Mouse (Mus musculus): ENCODE measurements around the gene Fez2. TPM values are rescaled to one million over a fixed set of nuclear protein-coding genes. Genes with fewer than 3 reads are reported as not detected.

Gene Fez2
- polyA plus RNA-seq, 1 experiment from 2014 or later = 38.5 TPM

DNA sequence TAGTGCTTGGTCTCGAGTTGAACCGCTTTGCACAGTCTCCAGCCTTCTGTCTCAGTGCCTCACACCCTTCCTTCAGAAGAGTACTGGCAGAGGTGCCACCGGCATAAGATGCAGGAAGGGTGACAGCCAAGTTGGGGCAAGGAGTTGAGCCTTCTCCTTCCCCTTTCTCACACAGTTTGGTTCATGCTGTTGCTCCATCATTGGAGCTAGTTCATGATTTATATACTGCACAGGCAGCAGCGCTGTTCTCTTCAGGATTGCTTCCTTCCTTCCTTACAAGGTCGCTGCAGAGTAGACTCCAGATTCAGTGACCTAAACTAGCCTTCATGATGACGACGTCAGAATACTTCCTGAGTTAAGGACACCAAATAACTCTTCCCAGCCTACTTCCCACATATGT, 51.9 kb downstream of the Fez2 start:
- Histone ChIP-seq H3K4me3 (replicated peaks) (no peak overlapping the region), H3K9ac (replicated peaks) (no peak overlapping the region), H3K27ac (no peak overlapping the region), H3K36me3 (peaks cover 52% of the 10 kb centered on the region), H3K4me2 (no peak overlapping the region), H3K4me1 (replicated peaks) (peaks cover 8% of the 10 kb centered on the region; the same call in 1 of the 2 replicates), H3K27me3 (no peaks in the 10 kb centered on the region), H3K9me3 (no peaks in the 10 kb centered on the region)
- ATAC-seq (ENCODE audit: insufficient number of reproducible peaks, insufficient read depth, low FRiP score, low TSS enrichment, low read depth) = no peak
- WGBS = 69% methylated on average over 7 of the region's 7 CpGs

DNA sequence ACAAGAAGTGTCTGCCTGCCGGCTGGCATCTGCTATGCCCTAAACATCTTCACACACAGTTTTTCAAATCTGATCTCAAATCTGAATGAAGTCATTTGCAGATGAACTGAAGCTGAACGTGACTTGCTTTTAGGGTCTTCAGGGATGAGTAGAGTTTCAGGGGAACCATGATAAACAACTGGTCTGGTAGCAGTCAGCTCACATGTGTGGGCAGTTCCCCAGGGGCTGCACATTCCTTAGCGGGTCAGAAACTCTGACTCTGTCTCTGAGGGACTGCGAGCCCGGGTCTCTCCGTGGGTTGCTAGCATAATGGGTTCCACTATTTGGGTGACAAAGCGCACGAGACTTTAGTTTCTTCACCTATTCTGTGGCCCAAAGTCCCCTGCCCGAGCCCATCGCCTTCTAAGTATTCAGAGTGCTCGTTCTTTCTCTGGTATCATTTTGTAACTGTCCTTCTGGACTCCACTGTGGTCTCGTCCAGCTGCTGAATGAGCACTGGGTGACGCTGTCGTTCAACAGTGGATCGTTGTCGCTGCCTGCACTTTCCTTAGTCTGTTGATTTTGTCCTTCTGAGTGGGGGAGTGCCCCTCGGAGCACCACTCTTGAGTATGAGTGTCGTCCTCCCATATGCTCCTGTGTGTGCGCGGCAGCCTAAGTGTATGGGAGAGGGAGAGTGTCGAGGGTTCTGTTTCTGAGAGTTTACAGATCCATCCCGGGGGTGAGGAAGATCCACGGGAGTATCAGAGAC, 53.2 kb downstream of the Fez2 start:
- no peak overlapping the region for H3K4me2 ChIP-seq
- ATAC-seq (ENCODE audit: insufficient number of reproducible peaks, insufficient read depth, low FRiP score, low TSS enrichment, low read depth) = no peak
- no peaks in the 10 kb centered on the region for H3K9me3 ChIP-seq
- H3K36me3 ChIP-seq = peaks cover 52% of the 10 kb centered on the region
- H3K4me1 ChIP-seq (replicated peaks) = peaks cover 8% of the 10 kb centered on the region; the same call in 1 of the 2 replicates
- no peak overlapping the region for H3K27ac ChIP-seq
- 90% methylated on average over 23 of the region's 23 CpGs for WGBS
- H3K27me3 ChIP-seq = no peaks in the 10 kb centered on the region
- H3K9ac ChIP-seq (replicated peaks) = no peak overlapping the region
- no peak overlapping the region for H3K4me3 ChIP-seq (replicated peaks)

DNA sequence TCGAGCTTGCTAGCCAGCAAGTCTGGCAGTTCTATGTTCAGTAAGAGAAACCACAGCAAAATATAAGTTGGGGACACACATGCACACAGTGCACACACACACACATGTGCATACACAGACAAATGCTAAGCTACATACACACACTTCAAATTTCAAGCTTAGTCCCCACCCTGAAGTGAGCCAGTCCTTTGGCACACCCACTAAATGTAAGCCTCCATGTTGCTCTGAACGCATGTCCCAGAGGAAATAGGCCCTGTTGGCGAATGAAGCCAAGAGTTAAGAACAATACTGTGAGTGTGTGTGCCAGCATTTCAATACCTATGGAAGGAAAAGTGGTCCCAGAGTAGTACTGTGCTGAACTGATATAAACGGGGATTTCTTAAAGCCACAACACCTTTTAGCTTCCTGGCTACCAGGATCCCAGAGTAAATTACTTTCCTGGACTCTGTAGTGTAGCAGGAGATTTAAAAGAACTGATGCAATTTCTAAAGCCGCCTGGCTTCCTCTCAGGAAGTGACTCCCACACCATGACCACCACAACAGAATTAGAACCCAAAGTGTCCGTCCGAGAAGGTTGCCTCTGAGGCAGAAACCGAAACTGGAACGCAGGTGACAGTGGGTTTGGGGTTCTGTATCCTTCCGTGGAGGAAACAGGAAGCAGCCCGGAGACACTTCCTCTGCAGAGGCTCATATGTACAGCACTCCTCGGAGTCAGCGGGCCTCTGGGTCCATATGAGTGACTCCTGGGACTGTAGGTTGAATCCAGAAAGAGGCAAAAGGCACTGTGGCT, 55.8 kb downstream of the Fez2 start:
- Histone ChIP-seq H3K27ac (peak overlapping the region; percentile 17; the same call in 1 of the 2 replicates), H3K4me1 (replicated peaks) (peaks cover 8% of the 10 kb centered on the region; the same call in 1 of the 2 replicates), H3K4me2 (no peak overlapping the region), H3K4me3 (replicated peaks) (no peak overlapping the region), H3K27me3 (no peaks in the 10 kb centered on the region), H3K36me3 (peaks cover 33% of the 10 kb centered on the region; the same call in 1 of the 2 replicates), H3K9me3 (no peaks in the 10 kb centered on the region), H3K9ac (replicated peaks) (no peak overlapping the region)
- 75% methylated on average over 13 of the region's 13 CpGs for WGBS
- ATAC-seq (ENCODE audit: insufficient number of reproducible peaks, insufficient read depth, low FRiP score, low TSS enrichment, low read depth) = no peak

DNA sequence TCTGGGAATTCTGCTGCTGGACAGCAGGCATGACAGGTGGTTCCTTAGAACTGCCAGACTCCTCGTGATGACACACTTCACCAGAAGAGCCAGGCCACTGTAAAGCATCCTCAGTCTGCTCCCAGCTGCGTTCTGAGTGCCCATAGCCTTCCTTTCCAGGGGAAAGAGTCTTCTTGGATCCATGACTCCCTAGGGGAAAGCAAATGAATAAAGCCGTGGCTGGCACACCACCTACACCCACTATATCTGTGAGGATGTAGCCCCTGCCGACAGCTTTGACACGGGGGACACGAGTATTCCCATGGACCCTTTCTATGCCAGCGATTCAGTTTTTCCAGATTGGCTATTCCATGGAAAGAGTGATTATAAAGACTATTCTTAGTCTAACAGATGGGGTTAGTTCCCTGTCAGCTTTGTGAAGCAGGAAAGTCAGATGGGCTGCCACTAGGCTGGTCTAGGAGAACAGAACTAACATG, 59.7 kb downstream of the Fez2 start:
- peaks cover 35% of the 10 kb centered on the region for H3K36me3 ChIP-seq
- no peak for ATAC-seq (ENCODE audit: insufficient number of reproducible peaks, insufficient read depth, low FRiP score, low TSS enrichment, low read depth)
- 80% methylated on average over 7 of the region's 7 CpGs for WGBS

DNA sequence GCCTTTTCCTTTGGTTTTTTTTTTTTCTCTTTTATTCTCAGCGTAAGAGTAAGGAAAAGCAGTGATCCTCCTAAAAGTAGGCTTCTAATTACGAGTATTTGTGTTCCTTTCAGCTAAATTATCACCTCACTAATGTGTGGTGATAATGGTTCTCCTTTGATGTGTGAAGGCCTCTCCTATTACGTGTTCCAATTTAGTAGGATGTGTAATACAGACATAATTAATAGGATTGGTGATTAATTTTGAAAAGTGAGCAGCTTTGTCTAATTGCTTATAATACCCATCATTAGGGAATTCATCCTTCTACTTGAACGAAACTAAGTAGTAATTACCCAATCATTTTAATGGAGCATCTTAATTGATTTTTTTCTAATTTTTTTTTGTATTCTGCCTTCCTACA, 60.2 kb downstream of the Fez2 start:
- ATAC-seq (ENCODE audit: insufficient number of reproducible peaks, insufficient read depth, low FRiP score, low TSS enrichment, low read depth) = no peak
- no peaks in the 10 kb centered on the region for H3K27me3 ChIP-seq
- H3K9ac ChIP-seq (replicated peaks) = no peak overlapping the region
- H3K4me1 ChIP-seq (replicated peaks) = peaks cover 8% of the 10 kb centered on the region; the same call in 1 of the 2 replicates
- H3K4me3 ChIP-seq (replicated peaks) = no peak overlapping the region
- 44% methylated on average over 4 of the region's 4 CpGs for WGBS
- H3K4me2 ChIP-seq = no peak overlapping the region
- peaks cover 38% of the 10 kb centered on the region for H3K36me3 ChIP-seq
- no peaks in the 10 kb centered on the region for H3K9me3 ChIP-seq
- no peak overlapping the region for H3K27ac ChIP-seq

More for the DNA sequence above, 59.7 kb downstream of the Fez2 start:
- no peak overlapping the region for H3K4me3 ChIP-seq (replicated peaks)
- no peak overlapping the region for H3K9ac ChIP-seq (replicated peaks)
- H3K9me3 ChIP-seq = no peaks in the 10 kb centered on the region
- peaks cover 8% of the 10 kb centered on the region; the same call in 1 of the 2 replicates for H3K4me1 ChIP-seq (replicated peaks)
- no peak overlapping the region for H3K4me2 ChIP-seq
- no peaks in the 10 kb centered on the region for H3K27me3 ChIP-seq
- no peak overlapping the region for H3K27ac ChIP-seq

DNA sequence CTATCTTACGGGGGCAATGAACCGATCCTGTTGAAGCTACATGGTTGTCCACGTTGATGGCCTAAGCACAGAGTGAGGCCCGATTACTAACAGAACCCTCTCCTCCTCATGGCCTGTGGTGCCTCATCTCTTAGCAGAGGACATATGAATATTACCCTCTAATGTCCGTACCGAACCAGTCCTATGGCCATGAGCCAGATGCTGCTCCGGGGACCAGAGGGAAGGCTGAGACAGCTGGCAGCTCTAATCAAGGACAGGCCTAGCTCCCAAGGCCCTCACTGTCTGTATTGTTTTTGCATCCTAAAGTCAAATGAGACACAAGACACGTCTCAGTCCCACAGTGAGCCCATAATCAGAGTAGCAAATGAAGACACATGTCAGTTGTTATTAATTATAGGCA, 62.3 kb downstream of the Fez2 start:
- H3K36me3 ChIP-seq = peaks cover 53% of the 10 kb centered on the region
- no peaks in the 10 kb centered on the region for H3K9me3 ChIP-seq
- H3K4me3 ChIP-seq (replicated peaks) = no peak overlapping the region
- no peak for ATAC-seq (ENCODE audit: insufficient number of reproducible peaks, insufficient read depth, low FRiP score, low TSS enrichment, low read depth)
- no peak overlapping the region for H3K4me2 ChIP-seq
- no peaks in the 10 kb centered on the region for H3K27me3 ChIP-seq
- peaks cover 6% of the 10 kb centered on the region; the same call in 1 of the 2 replicates for H3K4me1 ChIP-seq (replicated peaks)
- no peak overlapping the region for H3K27ac ChIP-seq
- H3K9ac ChIP-seq (replicated peaks) = no peak overlapping the region
- WGBS = 85% methylated on average over 8 of the region's 8 CpGs

GRCm38 (mm10) chr17:78354871-78355270, 63.1 kb downstream of the Fez2 start:
- H3K36me3 ChIP-seq = peaks cover 55% of the 10 kb centered on the region

GRCm38 (mm10) chr17:78354411-78354810, 63.5 kb downstream of the Fez2 start:
- Histone ChIP-seq H3K27ac (no peak overlapping the region), H3K4me3 (replicated peaks) (no peak overlapping the region), H3K27me3 (no peaks in the 10 kb centered on the region), H3K4me1 (replicated peaks) (peaks cover 6% of the 10 kb centered on the region; the same call in 1 of the 2 replicates), H3K9ac (replicated peaks) (no peak overlapping the region), H3K36me3 (peaks cover 60% of the 10 kb centered on the region), H3K9me3 (no peaks in the 10 kb centered on the region), H3K4me2 (no peak overlapping the region)
- no peak for ATAC-seq (ENCODE audit: insufficient number of reproducible peaks, insufficient read depth, low FRiP score, low TSS enrichment, low read depth)
- 86% methylated on average over 2 of the region's 2 CpGs for WGBS

More at GRCm38 (mm10) chr17:78354871-78355270, 63.1 kb downstream of the Fez2 start:
- Histone ChIP-seq H3K27me3 (no peaks in the 10 kb centered on the region), H3K9ac (replicated peaks) (no peak overlapping the region), H3K4me2 (no peak overlapping the region), H3K4me3 (replicated peaks) (no peak overlapping the region), H3K27ac (no peak overlapping the region), H3K9me3 (no peaks in the 10 kb centered on the region), H3K4me1 (replicated peaks) (peaks cover 6% of the 10 kb centered on the region; the same call in 1 of the 2 replicates)
- ATAC-seq (ENCODE audit: insufficient number of reproducible peaks, insufficient read depth, low FRiP score, low TSS enrichment, low read depth) = no peak; the same call in 1 of the 2 replicates
- 84% methylated on average over 12 of the region's 12 CpGs for WGBS

GRCm38 (mm10) chr17:78352500-78352855, 65.5 kb downstream of the Fez2 start:
- Histone ChIP-seq H3K4me2 (no peak overlapping the region), H3K9ac (replicated peaks) (no peak overlapping the region), H3K4me1 (replicated peaks) (peaks cover 6% of the 10 kb centered on the region; the same call in 1 of the 2 replicates), H3K27ac (no peak overlapping the region), H3K27me3 (no peaks in the 10 kb centered on the region), H3K4me3 (replicated peaks) (no peak overlapping the region), H3K9me3 (no peaks in the 10 kb centered on the region), H3K36me3 (peaks cover 72% of the 10 kb centered on the region)
- ATAC-seq (ENCODE audit: insufficient number of reproducible peaks, insufficient read depth, low FRiP score, low TSS enrichment, low read depth) = no peak
- 86% methylated on average over 3 of the region's 3 CpGs for WGBS

DNA sequence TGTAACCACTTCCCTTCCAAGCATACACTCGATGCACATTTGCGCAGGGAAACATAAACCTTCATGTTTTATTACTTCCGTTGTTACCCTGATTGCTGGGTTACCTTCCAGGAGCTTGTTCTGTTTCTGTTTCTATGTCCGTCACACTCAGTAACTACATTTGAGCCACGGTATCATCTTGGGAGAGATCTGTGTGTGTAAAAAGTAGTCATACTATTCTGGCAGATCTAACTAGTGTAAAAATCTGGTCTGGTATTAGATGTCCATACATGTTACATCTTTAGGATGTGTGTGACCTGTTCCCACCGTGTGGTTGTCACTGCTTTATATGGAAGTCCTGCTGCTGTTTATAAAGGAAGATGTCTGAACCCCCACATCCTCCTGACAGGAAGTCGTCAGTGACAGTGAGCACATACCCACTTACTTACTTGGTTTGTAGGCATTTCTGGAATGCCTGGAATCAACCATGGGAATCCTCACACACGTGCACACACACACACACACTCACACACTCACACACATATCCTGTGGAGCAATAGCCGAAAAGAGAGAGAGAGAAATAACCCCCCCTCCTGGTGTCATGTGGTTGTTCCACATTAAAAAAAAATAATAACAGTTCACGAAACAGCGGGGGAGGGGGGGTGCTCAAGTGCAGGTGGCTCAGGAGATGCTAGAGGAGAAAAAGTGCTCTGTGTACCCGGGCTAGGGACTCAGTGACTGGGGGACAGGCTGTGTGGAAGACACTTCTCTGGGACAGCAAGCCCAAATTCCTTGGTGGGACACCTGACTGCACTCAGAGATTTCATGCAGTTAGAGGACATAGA, 66.1 kb downstream of the Fez2 start:
- Histone ChIP-seq H3K27me3 (no peaks in the 10 kb centered on the region), H3K36me3 (peaks cover 73% of the 10 kb centered on the region), H3K4me1 (replicated peaks) (peaks cover 6% of the 10 kb centered on the region; the same call in 1 of the 2 replicates), H3K4me3 (replicated peaks) (no peak overlapping the region), H3K9me3 (no peaks in the 10 kb centered on the region), H3K9ac (replicated peaks) (no peak overlapping the region), H3K4me2 (no peak overlapping the region), H3K27ac (no peak overlapping the region)
- WGBS = 66% methylated on average over 12 of the region's 12 CpGs
- ATAC-seq (ENCODE audit: insufficient number of reproducible peaks, insufficient read depth, low FRiP score, low TSS enrichment, low read depth) = no peak

Measured in limb, embryonic 12.5 days (tissue).